Mouse (Mus musculus) gastrocnemius, adult 18-20 months (tissue): ENCODE measurements around the gene Elavl1. TPM values are rescaled to one million over a fixed set of nuclear protein-coding genes. Genes with fewer than 3 reads are reported as not detected.

Source experiments
- DNase-seq: peaks from one replicate; pipeline ENCODE4 v3.0.0; 2021; ENCODE audit warnings: low spot score
- total RNA-seq, 2 experiments: library from RNA; stranded (reverse); gene quantifications; 2 replicates each; pipeline ENCODE4 v1.2.3; 2021

Gene Elavl1
- total RNA-seq, 2 experiments from 2014 or later: 39.2 to 42.3 TPM

GRCm38 (mm10) chr8:4322470-4322869 is 2.7 kb downstream of the Elavl1 start:
- peak; percentile 80 for DNase-seq

- no peak for DNase-seq
Measured at GRCm38 (mm10) chr8:4321031-4321430, 4.2 kb downstream of the Elavl1 start.

GRCm38 (mm10) chr8:4320404-4320803 is 4.8 kb downstream of the Elavl1 start:
- peak; percentile 6 for DNase-seq

DNA sequence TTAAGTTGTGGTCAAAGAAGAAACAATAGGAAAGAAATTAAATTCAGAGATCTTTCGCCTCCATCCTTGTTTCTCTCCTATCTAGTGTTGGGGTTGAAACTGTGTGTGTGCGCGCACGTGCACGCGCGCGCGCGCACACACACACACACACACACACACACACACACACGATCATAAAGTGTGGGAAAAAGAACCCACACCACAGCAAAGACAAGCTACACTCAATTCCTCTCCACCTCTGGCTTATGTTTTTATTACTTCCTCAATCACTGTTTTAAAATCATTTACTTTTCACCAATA is 5.7 kb downstream of the Elavl1 start:
- DNase-seq: no peak

GRCm38 (mm10) chr8:4318796-4319572 is 6.2 kb downstream of the Elavl1 start:
- no peak for DNase-seq

GRCm38 (mm10) chr8:4318124-4318523 is 7.1 kb downstream of the Elavl1 start:
- no peak for DNase-seq

DNA sequence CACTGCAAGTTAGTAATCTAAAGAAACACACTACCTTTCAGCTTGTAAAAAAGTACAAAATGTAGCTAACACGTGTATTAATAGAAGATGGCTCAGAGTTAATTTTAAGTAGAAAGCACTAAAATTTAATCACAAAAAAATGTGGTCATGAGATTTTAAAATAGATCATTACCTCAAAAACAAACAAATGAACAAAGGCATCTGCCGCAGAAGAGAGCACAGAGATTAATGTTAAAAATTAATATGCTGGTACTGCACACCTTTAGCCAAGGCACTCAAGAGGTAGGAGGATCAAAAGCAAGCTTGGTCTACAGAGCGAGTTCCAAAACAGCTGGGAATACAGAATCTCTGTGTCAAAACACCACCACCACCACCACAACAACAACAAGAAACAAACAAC is 10.4 kb downstream of the Elavl1 start:
- DNase-seq: no peak

DNA sequence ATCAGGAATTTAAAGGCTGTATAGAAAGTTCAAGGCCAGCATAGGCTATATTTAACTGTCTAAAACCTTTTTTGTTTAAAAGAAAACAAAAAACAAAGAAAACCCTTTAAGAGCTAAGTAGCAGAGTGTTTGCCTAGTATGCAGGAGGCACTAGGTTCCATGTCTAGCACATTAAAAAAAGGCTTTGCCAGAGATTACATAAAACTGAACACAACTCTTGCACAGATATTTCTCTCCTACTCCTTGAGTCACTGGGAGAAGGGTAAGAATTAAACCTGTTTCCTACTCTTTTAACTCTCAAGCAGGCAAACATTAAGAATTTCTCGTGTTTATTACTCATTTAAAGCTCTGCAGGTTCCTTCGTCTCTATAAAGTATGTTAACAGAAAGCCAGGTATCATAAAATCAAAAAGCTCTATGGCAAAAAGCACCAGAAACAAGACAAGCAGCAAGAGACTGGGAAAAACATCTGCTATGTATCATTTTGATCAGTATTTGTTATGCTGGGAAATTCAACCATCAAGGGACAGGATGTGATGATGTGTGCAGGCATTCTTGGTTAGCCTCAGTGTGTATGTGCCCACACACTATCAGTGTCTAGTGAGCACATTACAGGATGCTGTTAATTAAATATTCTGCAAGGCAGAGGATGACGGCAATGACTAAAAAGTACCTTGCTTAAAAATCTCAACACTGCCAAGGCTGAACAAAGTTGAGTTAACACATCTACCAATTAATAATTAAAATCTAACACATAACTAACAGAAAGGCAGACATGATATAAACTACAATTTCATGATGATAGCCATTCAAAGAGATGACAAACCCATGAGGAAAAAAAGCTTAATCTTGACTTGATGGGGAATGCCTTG is 11.7 kb downstream of the Elavl1 start:
- DNase-seq: no peak

DNA sequence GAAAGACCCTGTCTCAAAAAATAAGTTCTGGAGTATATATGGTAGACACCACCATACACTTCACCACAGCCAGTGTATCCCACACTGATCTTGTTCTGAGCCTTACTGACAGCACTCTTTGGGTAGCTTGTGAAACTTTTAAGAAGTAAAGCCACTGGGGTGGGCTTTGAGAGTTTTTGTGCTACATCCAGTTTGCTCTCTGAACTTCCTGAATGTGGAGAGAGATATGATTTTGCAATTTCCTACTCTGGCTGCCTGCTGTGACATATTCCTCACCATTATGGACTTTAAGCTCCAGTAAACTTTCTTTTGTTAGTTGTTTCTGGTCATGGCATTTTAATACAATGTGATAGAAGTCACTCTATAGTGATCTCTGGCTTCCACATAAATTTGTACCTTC is 13.1 kb downstream of the Elavl1 start:
- no peak for DNase-seq

GRCm38 (mm10) chr8:4305838-4306237 is 19.4 kb downstream of the Elavl1 start:
- DNase-seq: no peak

DNA sequence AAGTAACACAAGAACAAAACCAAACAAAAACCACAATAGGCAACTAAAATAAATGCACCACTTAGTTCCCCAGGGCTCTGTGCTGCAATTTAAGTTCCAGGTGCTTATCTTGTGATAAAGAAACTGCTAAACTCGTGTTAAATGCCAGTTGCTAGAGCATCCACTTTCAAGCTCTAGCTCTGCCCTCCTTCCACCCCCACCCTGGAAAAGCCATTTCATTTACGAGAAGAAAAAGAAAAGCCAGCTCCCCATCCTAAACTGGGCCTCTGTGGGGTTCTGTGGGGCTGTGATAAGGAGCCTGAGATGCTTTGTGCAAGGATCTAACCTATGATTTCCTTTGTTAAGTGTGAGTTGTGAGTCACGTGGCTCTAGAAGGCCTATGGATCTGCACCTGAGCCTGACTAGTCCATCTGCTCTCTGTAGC is 21.1 kb downstream of the Elavl1 start:
- no peak for DNase-seq

DNA sequence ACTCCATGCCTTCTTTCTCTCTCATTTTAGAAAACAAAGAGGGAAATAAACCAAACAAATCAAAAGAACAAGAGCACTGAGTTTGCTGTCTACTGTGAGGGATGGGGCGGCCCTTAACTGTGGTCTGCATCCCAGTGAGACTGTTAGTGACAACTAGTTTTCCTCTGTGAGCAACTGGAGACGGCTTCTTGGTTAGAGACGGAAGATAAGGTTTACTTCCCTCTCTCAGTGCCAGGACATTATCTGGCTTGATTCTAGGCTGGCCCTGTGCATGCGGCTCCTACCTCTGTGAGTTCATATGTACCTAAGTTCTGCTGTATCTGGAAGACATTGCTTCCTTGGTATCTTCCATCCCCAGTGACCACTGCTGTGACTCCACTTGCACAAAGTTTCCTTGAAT is 27.4 kb downstream of the Elavl1 start:
- DNase-seq: no peak

- DNase-seq: no peak
Measured at GRCm38 (mm10) chr8:4292738-4293137, 32.5 kb downstream of the Elavl1 start.

DNA sequence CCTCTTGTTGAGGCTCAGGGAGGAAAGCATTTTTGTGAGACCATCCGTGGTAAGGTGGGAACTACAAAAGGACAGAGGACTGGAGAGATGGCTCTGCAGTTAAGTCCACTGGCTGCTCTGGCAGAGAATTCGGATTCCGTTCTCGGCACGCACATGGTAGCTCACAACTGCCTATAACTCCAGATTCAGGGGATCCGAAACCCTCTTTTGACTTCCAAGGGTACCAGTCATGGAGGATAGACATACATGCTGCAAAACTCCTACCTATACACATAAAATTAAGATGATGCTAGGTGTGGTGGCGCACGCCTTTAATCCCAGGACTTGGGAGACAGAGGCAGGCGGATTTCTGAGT is 49.1 kb downstream of the Elavl1 start:
- DNase-seq: no peak

- peak; percentile 95 for DNase-seq
Measured at GRCm38 (mm10) chr8:4275275-4276110, 49.7 kb downstream of the Elavl1 start, which contains the start of gene Timm44. Timm44 (minus strand) TSS chr8:4275913.

GRCm38 (mm10) chr8:4269609-4270008 is 55.6 kb downstream of the Elavl1 start:
- no peak for DNase-seq

DNA sequence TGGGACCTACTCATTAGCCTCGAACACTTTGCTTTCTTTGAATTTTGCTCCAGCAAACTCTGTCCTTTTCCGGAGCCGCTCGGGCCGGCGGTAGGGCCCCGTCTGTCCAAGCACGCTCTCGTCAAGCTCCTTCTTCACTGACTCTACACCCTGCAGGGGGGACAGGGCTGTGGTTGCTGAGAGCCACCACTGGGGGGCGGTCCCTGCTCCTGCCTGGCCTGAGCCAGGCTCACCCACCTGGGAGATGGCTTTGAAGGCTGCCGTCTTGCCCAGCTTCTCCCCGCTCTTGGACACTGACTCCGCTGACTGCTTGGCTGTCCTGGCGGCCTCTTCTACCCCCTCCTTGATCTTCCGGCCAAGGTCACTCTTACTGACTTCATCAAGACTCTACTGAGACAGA is 57.6 kb downstream of the Elavl1 start:
- no peak for DNase-seq

- no peak for DNase-seq
Measured at GRCm38 (mm10) chr8:4265160-4265914, 59.9 kb downstream of the Elavl1 start.

DNA sequence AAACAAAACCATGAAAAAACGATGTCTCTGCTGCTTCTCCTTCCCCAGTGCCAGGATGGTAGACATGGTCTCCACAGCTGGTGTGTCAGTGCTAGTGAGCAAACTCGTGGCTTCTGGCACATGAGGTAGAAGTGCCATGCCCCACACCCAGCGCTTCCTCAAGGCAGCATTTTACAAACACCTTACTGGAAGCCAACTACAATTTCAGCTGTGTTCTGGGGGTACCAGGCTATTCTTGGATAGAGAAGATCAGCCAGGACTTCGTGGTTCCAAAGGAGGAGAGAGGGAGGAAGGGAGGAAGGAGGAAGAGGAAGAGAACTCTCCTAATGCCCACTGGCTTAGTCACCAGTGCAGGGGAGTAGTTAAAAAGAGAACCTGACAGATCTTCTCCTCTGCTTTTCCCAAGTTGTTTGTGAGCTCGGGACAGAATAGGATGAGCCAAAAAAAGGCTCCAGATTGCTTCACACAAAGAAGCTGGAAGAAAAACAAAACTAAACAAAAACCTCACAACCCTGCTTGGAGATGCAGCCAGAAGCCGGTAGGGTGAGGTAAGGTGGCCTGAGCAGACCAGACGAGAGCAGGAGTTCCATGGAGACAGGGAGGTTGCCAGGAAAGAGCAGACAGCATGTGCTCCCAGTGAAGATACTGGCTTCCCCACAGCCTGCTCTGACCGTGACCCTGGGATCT is 62.0 kb downstream of the Elavl1 start:
- DNase-seq: no peak

GRCm38 (mm10) chr8:4259805-4260170 is 65.4 kb downstream of the Elavl1 start:
- no peak for DNase-seq
